Mouse (Mus musculus) E14TG2a.4 (cell line): Measurements from ENCODE around the gene Fam19a2.

Experiments
- CTCF ChIP-seq: conservative IDR thresholded peaks from 2 replicates; pipeline ENCODE4 v1.5.1; 2014; ENCODE audit warnings: low read length
- NANOG ChIP-seq: IDR thresholded peaks from 2 replicates; pipeline ENCODE4 v1.6.1; 2014; ENCODE audit warnings: borderline replicate concordance, low read length, mixed read lengths
- POU5F1 ChIP-seq: IDR thresholded peaks from 2 replicates; pipeline ENCODE4 v1.6.1; 2014; ENCODE audit warnings: low read length, borderline replicate concordance

DNA sequence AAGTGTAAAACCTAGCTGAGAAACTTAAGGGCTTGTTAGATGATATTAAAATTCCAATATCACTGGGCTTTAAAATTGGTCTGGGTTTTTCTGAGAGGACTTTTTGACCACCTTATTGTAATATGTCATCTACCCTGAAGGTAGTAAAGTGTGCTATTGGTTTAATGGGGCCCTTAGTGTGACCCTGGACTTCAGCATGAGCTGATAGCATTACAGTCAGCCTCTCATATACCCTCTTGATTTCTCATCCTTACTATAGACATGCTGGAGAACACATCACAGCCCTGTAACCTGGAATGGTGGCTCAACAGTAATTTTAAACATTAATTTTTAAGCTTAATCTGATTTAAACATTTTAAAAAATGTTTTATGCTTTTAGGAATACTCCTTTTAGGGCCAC is 459.8 kb downstream of the Fam19a2 start:
- TF ChIP-seq CTCF (no peak), NANOG (no peak), POU5F1 (no peak)
